Mouse (Mus musculus): ENCODE measurements at regions not wholly inside any gene's neighbourhood (a gene's known extent, or its start where the extent isn't known, plus 50 kb on each side); places are given as distances from the start of the nearest gene placed in this dataset.

DNA sequence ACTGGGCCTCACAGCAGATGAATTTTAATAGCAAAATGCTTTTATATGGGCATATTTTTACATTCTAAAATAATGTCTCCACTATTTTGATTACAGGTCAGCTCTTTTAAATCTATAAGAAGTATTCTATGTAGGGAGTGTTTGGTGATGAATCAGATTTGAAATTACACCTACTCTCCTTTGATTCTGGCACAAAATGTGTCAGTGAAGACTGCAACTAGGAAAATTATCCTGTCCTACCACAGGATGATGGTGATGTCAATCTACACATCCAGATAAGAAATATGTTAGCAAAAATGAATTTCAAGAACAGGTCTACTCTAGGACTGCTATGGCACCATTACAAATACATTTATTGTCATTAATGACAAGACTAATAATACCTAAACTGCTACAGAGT, 60.9 kb upstream of the Acyp2 start:
- intact Hi-C loops (cut with DNase I): no loop called here
- DNase-seq (ENCODE audit: low spot score in 2 of 2): peak in 1 of 2 experiments; percentile 33

GRCm38 (mm10) chr11:30720803-30721202, 50.7 kb upstream of the Psme4 start:
- intact Hi-C loops (cut with DNase I): no loop called here
- DNase-seq (ENCODE audit: low spot score in 2 of 2): no peak
